ENCODE assay signal across 19 mouse cellular contexts in genomic region chr2:134821176-134821575, GRCm38 (mm10).
"Had no signal": no experiment of that assay in that cellular context is flagged by ENCODE, and none has a peak within 500 bp of the region (broad histone marks: within the 10 kb centered on the region; RNA-seq: fewer than 3 reads in every experiment).

No protein-coding gene starts in this region.

- H3K27me3 ChIP-seq: liver, embryonic 12.5 days; midbrain, embryonic 12.5 days; neural tube, embryonic 13.5 days; neural tube, embryonic 15.5 days had no signal

- H3K9me3 ChIP-seq: liver, embryonic 12.5 days; midbrain, embryonic 10.5 days; midbrain, embryonic 12.5 days; neural tube, embryonic 13.5 days; neural tube, embryonic 15.5 days had no signal

- ATAC-seq: liver, embryonic 12.5 days; midbrain, embryonic 16.5 days had no signal

- H3K27ac ChIP-seq: liver, embryonic 12.5 days; liver, embryonic 14.5 days; midbrain, embryonic 10.5 days; midbrain, embryonic 12.5 days; neural tube, embryonic 13.5 days; neural tube, embryonic 15.5 days had no signal

- H3K4me3 ChIP-seq: liver, embryonic 12.5 days; midbrain, embryonic 10.5 days; midbrain, embryonic 12.5 days; myocyte; neural tube, embryonic 13.5 days; neural tube, embryonic 15.5 days had no signal

- DNase-seq: lung, adult 18-20 months; lung, postnatal 10 days; midbrain, embryonic 14.5 days; retina, postnatal 1 day; right cerebral cortex, adult 18-20 months; right cerebral cortex, postnatal 25 days; right cerebral cortex, postnatal 4 days; spleen, adult 18-20 months; thymus, adult 18-20 months; thymus, postnatal 14 days; thymus, postnatal 36 days had no signal

- H3K36me3 ChIP-seq: liver, embryonic 12.5 days; midbrain, embryonic 10.5 days; midbrain, embryonic 12.5 days; neural tube, embryonic 13.5 days; neural tube, embryonic 15.5 days had no signal

- H3K9ac ChIP-seq: liver, embryonic 12.5 days; liver, embryonic 14.5 days; midbrain, embryonic 12.5 days; neural tube, embryonic 13.5 days; neural tube, embryonic 15.5 days had no signal

- H3K4me1 ChIP-seq: liver, embryonic 12.5 days had no signal

- H3K4me2 ChIP-seq: liver, embryonic 12.5 days; midbrain, embryonic 12.5 days; neural tube, embryonic 13.5 days; neural tube, embryonic 15.5 days had no signal
